Mouse (Mus musculus): ENCODE measurements around the gene Cdkn2b.
A peak's percentile ranks its signal among the peaks of the same experiment; 100 is the strongest.

GRCm38 (mm10) chr4:89353935-89354334 lies 43.1 kb upstream of the Cdkn2b start:
- TF ChIP-seq CTCF (IDR thresholded peaks at IDR 0.05; ENCODE audit: borderline replicate concordance, extremely low read depth, insufficient read depth, insufficient read length) (peak; percentile 15; the same call in 1 of the 2 replicates), POLR2A (IDR thresholded peaks at IDR 0.05; ENCODE audit: borderline replicate concordance, extremely low read depth, insufficient read depth, insufficient read length, poor library complexity, severe bottlenecking) (no peak)

All from brain, embryonic 14.5 days (tissue).